Mouse (Mus musculus) CH12.LX (cell line): ENCODE results near the gene Pkm. TPM values are rescaled to one million over a fixed set of nuclear protein-coding genes. Genes with fewer than 3 reads are reported as not detected.

Source experiments
- DNase-seq: peaks from one replicate; pipeline ENCODE4 v3.0.0-alpha.2; 2013; ENCODE audit errors: extremely low read depth
- H3K27ac ChIP-seq: 2 replicates; pipeline ENCODE4 v1.5.1; 2012; ENCODE audit warnings: low read depth, mild to moderate bottlenecking, control low read depth, moderate library complexity; ENCODE audit not compliant: insufficient read depth
- H3K27me3 ChIP-seq: replicated peaks from 2 replicates; pipeline ENCODE3; 2012; ENCODE audit warnings: inconsistent platforms
- H3K36me3 ChIP-seq, 2 experiments: replicated peaks in 1 of 2; 2 replicates each; pipeline versions ENCODE3 to v1.6.1; 2012; ENCODE audit warnings: inconsistent platforms in 1 of 2, low read length in 1 of 2, mild to moderate bottlenecking in 1 of 2, mixed read lengths in 1 of 2, moderate library complexity in 1 of 2; ENCODE audit not compliant: control insufficient read depth in 1 of 2, insufficient read depth in 1 of 2
- H3K4me1 ChIP-seq, 2 experiments: 2 replicates each; pipeline ENCODE4 v1.6.1; 2012; ENCODE audit warnings: inconsistent platforms in 1 of 2, moderate library complexity in 1 of 2; ENCODE audit not compliant: insufficient read depth in 2 of 2, control insufficient read depth in 1 of 2
- H3K4me2 ChIP-seq: 2 replicates; pipeline ENCODE4 v1.6.1; 2012; ENCODE audit warnings: low read depth, mild to moderate bottlenecking, control low read depth; ENCODE audit not compliant: poor library complexity, insufficient read depth, severe bottlenecking
- H3K4me3 ChIP-seq, 3 experiments: fragments of 150-350 bp in 1 of 3; sonication (generic) in 1 of 3; replicated peaks in 1 of 3; 2 replicates each; pipeline versions ENCODE3 to v1.5.1; 2011 to 2012; ENCODE audit warnings: low read depth in 2 of 3, low read length in 2 of 3, mild to moderate bottlenecking in 2 of 3, moderate library complexity in 2 of 3, control low read depth in 1 of 3, improper control_type of control experiment in 1 of 3, inconsistent platforms in 1 of 3, mixed read lengths in 1 of 3; ENCODE audit not compliant: poor library complexity in 1 of 3
- H3K79me2 ChIP-seq: replicated peaks from 2 replicates; pipeline ENCODE4 v1.6.1; 2012; ENCODE audit warnings: mild to moderate bottlenecking, moderate library complexity; ENCODE audit not compliant: control insufficient read depth, poor library complexity, insufficient read depth, severe bottlenecking; ENCODE audit errors: extremely low read depth
- H3K9ac ChIP-seq: 2 replicates; pipeline ENCODE4 v1.6.1; 2012; ENCODE audit warnings: low read depth, mild to moderate bottlenecking, control low read depth, moderate library complexity; ENCODE audit not compliant: insufficient read depth
- H3K9me3 ChIP-seq: replicated peaks from 2 replicates; pipeline ENCODE3; 2012; ENCODE audit warnings: low read length, inconsistent platforms, mixed read lengths
- BHLHE40 ChIP-seq: IDR thresholded peaks from 2 replicates; pipeline ENCODE4 v1.6.1; 2011; ENCODE audit warnings: mild to moderate bottlenecking, low read depth, low read length, improper control_type of control experiment
- CHD1 ChIP-seq: IDR thresholded peaks from 2 replicates; pipeline ENCODE4 v1.6.1; 2012; ENCODE audit warnings: low read depth, low read length, improper control_type of control experiment, inconsistent platforms
- CTCF ChIP-seq, 2 experiments: IDR thresholded peaks in 1 of 2; conservative IDR thresholded peaks in 1 of 2; 2 replicates each; pipeline ENCODE4 v1.5.1; 2011 to 2012; ENCODE audit warnings: low read depth in 2 of 2, low read length in 2 of 2, improper control_type of control experiment in 1 of 2, inconsistent platforms in 1 of 2, mild to moderate bottlenecking in 1 of 2, moderate library complexity in 1 of 2
- ELF1 ChIP-seq: IDR thresholded peaks from 2 replicates; pipeline ENCODE4 v1.6.1; 2014; ENCODE audit warnings: low read depth, mild to moderate bottlenecking, inconsistent platforms, low read length, improper control_type of control experiment
- HCFC1 ChIP-seq: IDR thresholded peaks from 2 replicates; pipeline ENCODE4 v1.6.1; 2012; ENCODE audit warnings: low read depth, mild to moderate bottlenecking, inconsistent platforms, low read length, improper control_type of control experiment
- JUND ChIP-seq: conservative IDR thresholded peaks from 2 replicates; pipeline ENCODE4 v1.6.1; 2011; ENCODE audit warnings: low read depth, low read length, improper control_type of control experiment
- MAFK ChIP-seq: IDR thresholded peaks from 2 replicates; pipeline ENCODE4 v1.6.1; 2011; ENCODE audit warnings: low read length, improper control_type of control experiment; ENCODE audit not compliant: insufficient replicate concordance
- MAX ChIP-seq: IDR thresholded peaks from 2 replicates; pipeline ENCODE4 v1.6.1; 2011; ENCODE audit warnings: low read length, improper control_type of control experiment
- MEF2A ChIP-seq: IDR thresholded peaks from 2 replicates; pipeline ENCODE4 v1.6.1; 2014; ENCODE audit warnings: low read depth, mild to moderate bottlenecking, inconsistent platforms, low read length, improper control_type of control experiment, borderline replicate concordance
- MXI1 ChIP-seq: IDR thresholded peaks from 2 replicates; pipeline ENCODE4 v1.6.1; 2011; ENCODE audit warnings: mild to moderate bottlenecking, low read depth, low read length, improper control_type of control experiment
- NRF1 ChIP-seq: IDR thresholded peaks from 2 replicates; pipeline ENCODE4 v1.6.1; 2014; ENCODE audit warnings: low read depth, mild to moderate bottlenecking, inconsistent platforms, low read length, improper control_type of control experiment, moderate library complexity
- PAX5 ChIP-seq: IDR thresholded peaks from 2 replicates; pipeline ENCODE4 v1.6.1; 2012; ENCODE audit warnings: low read length, inconsistent platforms, mixed read lengths
- POLR2AphosphoS2 ChIP-seq: IDR thresholded peaks from 2 replicates; pipeline ENCODE4 v1.6.1; 2011; ENCODE audit warnings: low read depth, low read length, improper control_type of control experiment
- RAD21 ChIP-seq: IDR thresholded peaks from 2 replicates; pipeline ENCODE4 v1.6.1; 2011; ENCODE audit warnings: low read depth, mild to moderate bottlenecking, low read length, improper control_type of control experiment, moderate library complexity
- SIN3A ChIP-seq: IDR thresholded peaks from 2 replicates; pipeline ENCODE4 v1.6.1; 2012; ENCODE audit warnings: low read length, improper control_type of control experiment, inconsistent platforms
- SMC3 ChIP-seq: IDR thresholded peaks from 2 replicates; pipeline ENCODE4 v1.6.1; 2011; ENCODE audit warnings: low read depth, low read length, improper control_type of control experiment
- UBTF ChIP-seq: IDR thresholded peaks from 2 replicates; pipeline ENCODE4 v1.6.1; 2012; ENCODE audit warnings: low read depth, mild to moderate bottlenecking, inconsistent platforms, low read length, improper control_type of control experiment, moderate library complexity
- USF1 ChIP-seq: IDR thresholded peaks from 2 replicates; pipeline ENCODE4 v1.6.1; 2014; ENCODE audit warnings: low read depth, mild to moderate bottlenecking, inconsistent platforms, low read length, improper control_type of control experiment
- ZKSCAN1 ChIP-seq: IDR thresholded peaks from 2 replicates; pipeline ENCODE4 v1.6.1; 2012; ENCODE audit warnings: low read depth, inconsistent platforms, low read length, improper control_type of control experiment, borderline replicate concordance
- ZMIZ1 ChIP-seq: IDR thresholded peaks from 2 replicates; pipeline ENCODE4 v1.6.1; 2012; ENCODE audit warnings: low read depth, mild to moderate bottlenecking, inconsistent platforms, low read length, improper control_type of control experiment
- dilution Hi-C: fragments of 300-500 bp; cut with MboI; formaldehyde crosslinking; loops from 2 replicates; pipeline ENCODE4 v1.14.3; 2020; ENCODE audit warnings: low sequenced_read_pairs; ENCODE audit not compliant: extremely low pct_unique_long_range_greater_than_20kb, extremely low pct_ligation_motif_present
- in situ Hi-C: fragments of 300-500 bp; cut with MboI; formaldehyde crosslinking; loops from 3 replicates; pipeline ENCODE4 v1.14.3; 2019; ENCODE audit warnings: low sequenced_read_pairs, low pct_ligation_motif_present, low pct_unique_long_range_greater_than_20kb, mixed read lengths
- polyA plus RNA-seq: library from polyadenylated mRNA; unstranded; fragments of >175 nt; gene quantifications from 2 replicates; pipeline ENCODE4 v1.2.1, GENCODE M21; 2012; ENCODE audit warnings: low read depth; ENCODE audit not compliant: insufficient read length
- total RNA-seq, 2 experiments: library from RNA; depleted of rRNA; stranded (reverse); fragments of 300-350 nt in 1 of 2; fragments of >200 nt in 1 of 2; gene quantifications; 2 replicates each; pipeline ENCODE4 v1.2.3; 2012 to 2014

The Pkm gene
- total and polyA plus RNA-seq, 3 experiments: 1,827 to 2,828 (median 2,304) TPM

GRCm38 (mm10) chr9:59669172-59669571, 13.0 kb downstream of the Pkm start:
- dilution Hi-C loops: no loop called here

GRCm38 (mm10) chr9:59672195-59672894, 16.2 kb downstream of the Pkm start:
- DNase-seq: no peak
- Histone ChIP-seq H3K4me2 (no peak overlapping the region), H3K27ac (no peak overlapping the region), H3K9me3 (no peaks in the 10 kb centered on the region), H3K27me3 (no peaks in the 10 kb centered on the region), H3K79me2 (no peaks in the 10 kb centered on the region; the same call in 1 of the 2 replicates), H3K9ac (no peak overlapping the region), H3K36me3 (peaks cover 89 to 95% of the 10 kb centered on the region in 2 experiments), H3K4me3 (no peak overlapping the region), H3K4me1 (no peaks in the 10 kb centered on the region)
- TF ChIP-seq CHD1: no peak
- no peak for TF ChIP-seq POLR2AphosphoS2
- TF ChIP-seq ZMIZ1: no peak
- TF ChIP-seq NRF1: no peak
- no peak for TF ChIP-seq JUND
- TF ChIP-seq BHLHE40: no peak
- no peak for TF ChIP-seq MAX
- TF ChIP-seq USF1: no peak
- dilution Hi-C loops (no loop called here), in situ Hi-C loops (no loop called here)

More at GRCm38 (mm10) chr9:59669172-59669571, 13.0 kb downstream of the Pkm start:
- peaks cover 16% of the 10 kb centered on the region for H3K79me2 ChIP-seq
- in situ Hi-C loops: loop anchor here (5.0 kb wide), 1 partner anchor 42 kb away; no protein-coding TSS in a partner anchor
- peaks cover 0 to under 1% of the 10 kb centered on the region in 2 experiments; a peak in 1 of 4 replicates for H3K4me1 ChIP-seq
- no peaks in the 10 kb centered on the region for H3K9me3 ChIP-seq
- TF ChIP-seq ELF1: no peak
- TF ChIP-seq UBTF: no peak
- no peak for TF ChIP-seq ZKSCAN1
- TF ChIP-seq CTCF (conservative IDR thresholded peaks at IDR 0.05 in 1 of 2, IDR thresholded peaks at IDR 0.05 in 1 of 2; ENCODE audit: low read depth in 2 of 2, low read length in 2 of 2): peak in 1 of 2 experiments; percentile 45; a peak in 2 of 4 replicates
- peak; percentile 12 for TF ChIP-seq RAD21
- no peak overlapping the region for H3K4me2 ChIP-seq
- DNase-seq: no peak
- H3K27me3 ChIP-seq: no peaks in the 10 kb centered on the region
- no peak overlapping the region for H3K27ac ChIP-seq
- H3K36me3 ChIP-seq: peaks cover 88 to 97% of the 10 kb centered on the region in 2 experiments
- no peak overlapping the region for H3K4me3 ChIP-seq
- no peak overlapping the region for H3K9ac ChIP-seq

DNA sequence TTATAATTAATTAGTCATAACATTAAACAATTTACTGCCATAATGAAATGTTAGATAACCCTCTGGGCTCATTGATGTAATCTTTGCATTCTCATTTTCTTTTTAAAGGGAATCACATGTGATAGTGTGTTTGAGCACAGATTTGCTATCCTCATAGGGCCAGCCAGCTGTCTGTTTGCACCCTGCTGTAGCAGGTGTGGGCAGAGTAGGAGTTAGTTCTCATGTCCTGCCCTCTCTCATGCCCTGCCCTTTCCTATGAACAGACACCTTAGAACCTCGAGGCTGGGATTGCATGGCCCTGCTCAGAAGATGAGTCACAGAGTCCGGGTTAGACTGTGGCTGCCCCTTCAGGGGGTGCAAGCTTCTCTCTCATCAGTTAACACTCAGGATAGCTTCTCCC, 17.3 kb downstream of the Pkm start:
- Histone ChIP-seq H3K36me3 (peaks cover 88 to 95% of the 10 kb centered on the region in 2 experiments), H3K4me1 (no peaks in the 10 kb centered on the region), H3K27me3 (no peaks in the 10 kb centered on the region), H3K9me3 (no peaks in the 10 kb centered on the region), H3K4me2 (no peak overlapping the region), H3K27ac (no peak overlapping the region), H3K9ac (no peak overlapping the region), H3K4me3 (no peak overlapping the region), H3K79me2 (no peaks in the 10 kb centered on the region)
- no peak for DNase-seq
- in situ Hi-C loops (no loop called here), dilution Hi-C loops (no loop called here)
- no peak for TF ChIP-seq SMC3
- TF ChIP-seq SIN3A: no peak
- TF ChIP-seq PAX5: no peak
- TF ChIP-seq RAD21: no peak
- no peak for TF ChIP-seq MAFK
- TF ChIP-seq MXI1: no peak
- TF ChIP-seq ELF1: no peak
- no peak for TF ChIP-seq JUND
- no peak for TF ChIP-seq HCFC1
- TF ChIP-seq MEF2A: no peak
- TF ChIP-seq NRF1: no peak
- no peak for TF ChIP-seq ZMIZ1
